Mouse (Mus musculus): ENCODE data around the gene Nhsl2. TPM values are rescaled to one million over a fixed set of nuclear protein-coding genes. Genes with fewer than 3 reads are reported as not detected.

Nhsl2 gene
- total and polyA plus RNA-seq, 2 experiments from 2014 or later: 4.0 to 15.8 TPM

DNA sequence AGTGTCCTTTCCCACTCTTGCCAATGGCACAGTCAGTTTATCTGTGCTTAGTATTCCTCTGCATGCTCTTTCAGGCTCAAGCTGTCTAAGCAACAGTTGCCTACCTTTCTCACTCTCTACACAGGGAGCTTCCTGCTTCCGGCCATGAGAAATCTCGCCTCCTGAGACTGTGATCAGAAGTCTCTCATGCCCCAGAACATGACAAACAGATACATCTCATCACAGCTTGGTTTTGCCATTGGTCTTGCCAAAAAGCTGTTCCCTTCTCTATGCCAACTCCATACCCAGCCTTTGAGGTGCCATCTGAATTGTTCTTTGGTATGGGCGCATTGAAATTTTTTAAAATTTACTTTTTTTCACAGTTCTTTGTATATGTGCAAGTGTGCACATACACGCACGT is 90.3 kb downstream of the Nhsl2 start:
- H3K4me1 ChIP-seq (ENCODE audit: insufficient read depth): no peaks in the 10 kb centered on the region
- ATAC-seq (no peak), DNase-seq (no peak)
- H3K9me3 ChIP-seq (ENCODE audit: low read length): no peaks in the 10 kb centered on the region
- WGBS: 82% methylated on average over 5 of the region's 5 CpGs
- H3K4me3 ChIP-seq (ENCODE audit: low read depth, low read length): no peak overlapping the region
- H3K9ac ChIP-seq: no peak overlapping the region
- H3K27ac ChIP-seq (ENCODE audit: low read depth, low read length): no peak overlapping the region
- no peaks in the 10 kb centered on the region for H3K36me3 ChIP-seq (ENCODE audit: insufficient read depth)
- H3K27me3 ChIP-seq (ENCODE audit: insufficient read depth, low read length): no peaks in the 10 kb centered on the region
- no peak overlapping the region for H3K4me2 ChIP-seq (ENCODE audit: low read depth)
- TF ChIP-seq CTCF (IDR thresholded peaks at IDR 0.05; ENCODE audit: low read depth): no peak

DNA sequence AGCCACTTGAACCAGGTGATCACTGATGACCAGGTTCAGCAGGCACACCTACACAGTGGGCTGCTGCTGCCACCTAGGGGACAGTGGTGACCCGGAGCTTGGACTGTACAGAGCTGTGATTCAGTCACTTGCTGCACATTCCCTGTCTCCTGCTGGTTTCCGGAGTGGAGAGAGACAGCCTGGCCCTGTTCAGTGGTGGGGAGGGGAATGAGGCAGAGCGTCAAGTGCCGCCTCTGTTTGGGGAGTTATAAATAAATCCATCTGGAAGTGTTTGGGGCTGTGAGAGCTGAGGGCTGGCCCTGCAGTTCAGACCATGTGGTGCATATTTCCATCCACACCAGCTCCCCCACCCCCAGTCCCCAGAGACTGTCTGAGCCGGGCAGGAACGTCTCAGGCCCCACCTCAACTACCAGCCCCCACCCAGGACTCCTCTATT is 93.3 kb downstream of the Nhsl2 start:
- peak; percentile 96 for ATAC-seq
- no peaks in the 10 kb centered on the region for H3K36me3 ChIP-seq (ENCODE audit: insufficient read depth)
- peak; percentile 56 for DNase-seq
- no peaks in the 10 kb centered on the region for H3K4me1 ChIP-seq (ENCODE audit: insufficient read depth)
- no peak overlapping the region for H3K4me2 ChIP-seq (ENCODE audit: low read depth)
- WGBS: 25% methylated on average over 6 of the region's 6 CpGs
- H3K9ac ChIP-seq: no peak overlapping the region
- TF ChIP-seq CTCF (IDR thresholded peaks at IDR 0.05; ENCODE audit: low read depth): peak; percentile 74
- no peaks in the 10 kb centered on the region for H3K9me3 ChIP-seq (ENCODE audit: low read length)
- H3K27ac ChIP-seq (ENCODE audit: low read depth, low read length): no peak overlapping the region
- no peak overlapping the region for H3K4me3 ChIP-seq (ENCODE audit: low read depth, low read length)
- H3K27me3 ChIP-seq (ENCODE audit: insufficient read depth, low read length): no peaks in the 10 kb centered on the region

DNA sequence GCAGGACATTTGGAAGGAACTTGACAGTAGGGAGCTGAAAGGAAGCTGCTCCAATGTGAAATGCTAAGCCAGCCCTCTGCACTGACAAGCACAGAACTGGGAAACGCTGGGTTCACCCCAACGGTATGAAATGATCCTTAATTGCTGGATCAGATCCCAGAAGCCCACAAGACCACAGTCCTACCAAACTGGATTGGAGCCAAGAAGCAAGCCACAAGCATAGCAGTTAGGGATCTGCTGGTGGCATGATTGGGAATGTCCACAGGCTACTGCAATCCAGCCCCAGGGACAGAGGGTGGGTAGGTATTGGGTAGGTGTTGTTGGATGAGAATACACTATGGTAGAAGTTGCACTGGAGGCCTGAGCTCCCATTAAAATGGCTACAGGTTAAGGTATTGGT is 94.6 kb downstream of the Nhsl2 start:
- Histone ChIP-seq H3K4me2 (ENCODE audit: low read depth) (no peak overlapping the region), H3K4me1 (ENCODE audit: insufficient read depth) (no peaks in the 10 kb centered on the region), H3K36me3 (ENCODE audit: insufficient read depth) (no peaks in the 10 kb centered on the region), H3K9ac (no peak overlapping the region), H3K4me3 (ENCODE audit: low read depth, low read length) (no peak overlapping the region), H3K27ac (ENCODE audit: low read depth, low read length) (no peak overlapping the region), H3K27me3 (ENCODE audit: insufficient read depth, low read length) (no peaks in the 10 kb centered on the region), H3K9me3 (ENCODE audit: low read length) (no peaks in the 10 kb centered on the region)
- WGBS: 43% methylated on average over 2 of the region's 2 CpGs
- TF ChIP-seq CTCF (IDR thresholded peaks at IDR 0.05; ENCODE audit: low read depth): no peak
- ATAC-seq (no peak), DNase-seq (no peak)

DNA sequence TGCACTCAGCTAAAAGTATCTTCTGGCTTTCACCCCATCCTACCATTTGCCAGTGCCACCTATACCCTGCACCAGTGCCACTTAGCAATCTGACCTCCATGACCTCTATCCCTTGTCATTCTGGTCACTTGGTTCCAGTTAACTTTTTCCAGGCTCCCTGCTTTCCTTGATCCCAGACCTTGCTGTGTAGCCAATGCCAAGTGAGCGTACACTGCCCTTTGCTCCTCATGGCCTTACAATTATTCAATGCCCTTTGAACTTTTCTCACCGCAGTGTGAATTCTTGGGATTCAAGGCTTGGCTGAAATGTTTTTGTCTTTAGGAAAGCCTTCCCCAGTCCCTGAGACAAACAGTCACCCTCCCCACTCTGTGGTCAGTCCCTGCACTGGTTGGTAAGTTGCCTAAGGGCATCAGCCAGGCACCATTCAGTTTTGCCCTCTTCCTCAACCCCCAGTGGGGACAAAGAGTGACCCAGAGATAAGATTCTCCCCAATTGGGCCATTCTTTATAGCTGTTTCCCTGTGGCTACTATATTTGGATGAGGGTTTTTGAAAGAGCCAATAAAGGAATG is 95.7 kb downstream of the Nhsl2 start:
- 88% methylated on average over 2 of the region's 2 CpGs for WGBS
- H3K4me3 ChIP-seq (ENCODE audit: low read depth, low read length): no peak overlapping the region
- H3K4me2 ChIP-seq (ENCODE audit: low read depth): no peak overlapping the region
- no peak for DNase-seq
- no peak overlapping the region for H3K9ac ChIP-seq
- H3K36me3 ChIP-seq (ENCODE audit: insufficient read depth): no peaks in the 10 kb centered on the region
- ATAC-seq: no peak
- H3K27ac ChIP-seq (ENCODE audit: low read depth, low read length): no peak overlapping the region
- TF ChIP-seq CTCF (IDR thresholded peaks at IDR 0.05; ENCODE audit: low read depth): no peak
- H3K9me3 ChIP-seq (ENCODE audit: low read length): no peaks in the 10 kb centered on the region
- H3K4me1 ChIP-seq (ENCODE audit: insufficient read depth): no peaks in the 10 kb centered on the region
- H3K27me3 ChIP-seq (ENCODE audit: insufficient read depth, low read length): no peaks in the 10 kb centered on the region

DNA sequence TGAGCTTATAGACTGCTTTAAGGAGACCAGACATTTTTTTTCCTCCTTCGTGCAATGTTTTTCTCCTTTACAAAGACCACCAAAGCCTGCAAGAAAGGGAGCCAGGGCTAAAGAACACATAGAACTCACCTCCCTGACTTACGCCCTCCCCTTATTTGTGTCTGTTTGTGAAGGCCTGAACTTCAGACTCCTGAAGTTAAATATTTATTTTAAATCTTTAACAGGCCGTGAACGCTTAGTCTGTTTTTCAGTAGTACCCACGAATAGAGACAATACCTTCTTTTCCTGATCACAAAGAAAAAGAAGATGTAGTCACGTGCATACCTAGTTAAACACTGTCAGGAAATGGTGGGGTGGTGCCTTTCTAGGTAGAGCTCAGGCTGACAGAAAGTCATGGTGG is 103.3 kb downstream of the Nhsl2 start:
- WGBS: 82% methylated on average over 6 of the region's 6 CpGs
- Histone ChIP-seq H3K27me3 (ENCODE audit: insufficient read depth, low read length) (no peaks in the 10 kb centered on the region), H3K4me1 (ENCODE audit: insufficient read depth) (no peaks in the 10 kb centered on the region), H3K9me3 (ENCODE audit: low read length) (no peaks in the 10 kb centered on the region), H3K4me3 (ENCODE audit: low read depth, low read length) (no peak overlapping the region), H3K36me3 (ENCODE audit: insufficient read depth) (no peaks in the 10 kb centered on the region), H3K27ac (ENCODE audit: low read depth, low read length) (no peak overlapping the region), H3K4me2 (ENCODE audit: low read depth) (no peak overlapping the region), H3K9ac (no peak overlapping the region)
- no peak for ATAC-seq
- TF ChIP-seq CTCF (IDR thresholded peaks at IDR 0.05; ENCODE audit: low read depth): no peak
- no peak for DNase-seq

DNA sequence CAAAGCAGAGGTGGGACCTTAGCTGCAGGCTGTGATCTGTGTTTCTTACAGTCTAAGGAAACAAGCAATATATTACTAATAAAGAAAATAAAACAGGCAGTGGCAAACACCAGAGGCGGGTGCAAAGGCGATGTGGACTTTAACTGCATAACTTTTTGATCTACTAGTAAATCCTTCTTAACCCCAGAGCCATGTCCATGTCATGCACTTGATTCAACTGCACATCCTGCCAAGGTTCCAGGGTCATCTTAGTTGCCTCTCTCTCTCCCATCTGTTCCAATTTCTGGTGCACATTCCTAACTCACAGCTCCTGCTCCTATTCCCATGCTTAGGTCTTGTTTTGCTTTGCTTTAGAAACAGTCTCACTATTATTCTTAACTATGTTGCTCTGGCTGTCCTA is 104.1 kb downstream of the Nhsl2 start:
- TF ChIP-seq CTCF (IDR thresholded peaks at IDR 0.05; ENCODE audit: low read depth): no peak
- H3K9me3 ChIP-seq (ENCODE audit: low read length): no peaks in the 10 kb centered on the region
- no peaks in the 10 kb centered on the region for H3K36me3 ChIP-seq (ENCODE audit: insufficient read depth)
- no peak overlapping the region for H3K9ac ChIP-seq
- WGBS: 91% methylated on average over 2 of the region's 2 CpGs
- no peak overlapping the region for H3K27ac ChIP-seq (ENCODE audit: low read depth, low read length)
- no peak overlapping the region for H3K4me2 ChIP-seq (ENCODE audit: low read depth)
- ATAC-seq: no peak
- H3K27me3 ChIP-seq (ENCODE audit: insufficient read depth, low read length): no peaks in the 10 kb centered on the region
- no peaks in the 10 kb centered on the region for H3K4me1 ChIP-seq (ENCODE audit: insufficient read depth)
- H3K4me3 ChIP-seq (ENCODE audit: low read depth, low read length): no peak overlapping the region
- no peak for DNase-seq

DNA sequence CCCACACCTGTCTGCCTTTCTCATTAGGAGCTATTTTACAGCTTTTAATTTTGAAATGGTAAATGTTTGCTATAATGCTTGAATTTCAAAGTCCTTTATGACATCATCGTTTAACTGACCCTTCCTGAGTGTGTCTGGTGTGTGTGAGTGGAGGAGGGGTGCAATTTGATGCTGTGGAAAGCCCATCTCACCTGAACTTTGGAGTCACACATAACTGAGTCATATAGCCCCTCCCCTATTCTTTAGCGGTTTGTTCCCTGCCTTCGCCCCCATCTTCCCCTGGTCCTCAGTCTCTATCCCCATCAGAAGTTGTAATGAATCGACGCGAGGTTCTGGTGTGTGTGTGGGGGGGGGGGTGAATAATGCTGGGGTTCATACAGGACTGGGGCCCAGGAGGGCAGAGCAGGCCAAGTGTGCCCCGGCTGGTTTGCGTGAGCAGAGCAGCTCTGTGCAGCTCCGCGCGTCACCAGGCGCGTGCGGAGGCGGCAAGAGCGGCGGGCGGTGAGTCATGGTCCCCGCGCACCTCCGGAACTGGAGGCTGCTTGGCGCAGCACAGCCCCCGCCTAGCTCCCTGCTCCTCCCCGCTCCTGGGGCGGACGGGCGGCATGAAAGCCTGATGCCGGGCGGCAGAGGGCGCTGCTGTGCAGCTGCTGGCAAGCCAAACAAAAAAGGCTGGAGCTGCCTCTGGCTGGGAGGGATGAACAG is 104.8 kb downstream of the Nhsl2 start:
- Histone ChIP-seq H3K9ac (peak overlapping the region; percentile 39), H3K4me2 (ENCODE audit: low read depth) (peak overlapping the region; percentile 51), H3K27ac (ENCODE audit: low read depth, low read length) (no peak overlapping the region), H3K27me3 (ENCODE audit: insufficient read depth, low read length) (no peaks in the 10 kb centered on the region), H3K4me1 (ENCODE audit: insufficient read depth) (no peaks in the 10 kb centered on the region), H3K36me3 (ENCODE audit: insufficient read depth) (no peaks in the 10 kb centered on the region), H3K9me3 (ENCODE audit: low read length) (no peaks in the 10 kb centered on the region), H3K4me3 (ENCODE audit: low read depth, low read length) (peak overlapping the region; percentile 27)
- 23% methylated on average over 28 of the region's 30 CpGs for WGBS
- ATAC-seq (peak; percentile 100), DNase-seq (peak; percentile 91)
- peak; percentile 88 for TF ChIP-seq CTCF (IDR thresholded peaks at IDR 0.05; ENCODE audit: low read depth)
